Mouse (Mus musculus): ENCODE measurements around the gene Prkx. TPM values are rescaled to one million over a fixed set of nuclear protein-coding genes. Genes with fewer than 3 reads are reported as not detected.

Prkx gene
- total and polyA plus RNA-seq, 2 experiments from 2014 or later, result 16.0 to 23.1 TPM

- Histone ChIP-seq H3K4me2 (ENCODE audit: low read depth, low read length, poor library complexity, severe bottlenecking) (no peak overlapping the region), H3K27ac (ENCODE audit: low read depth, low read length) (no peak overlapping the region), H3K9ac (replicated peaks; ENCODE audit: low read length, poor library complexity, severe bottlenecking) (no peak overlapping the region), H3K36me3 (ENCODE audit: insufficient read depth, low read length) (no peaks in the 10 kb centered on the region), H3K27me3 (ENCODE audit: insufficient read depth, low read length) (no peaks in the 10 kb centered on the region), H3K4me1 (ENCODE audit: insufficient read depth, low read length) (no peaks in the 10 kb centered on the region), H3K4me3 (ENCODE audit: low read depth, low read length) (no peak overlapping the region), H3K9me3 (ENCODE audit: low read length) (no peaks in the 10 kb centered on the region)
- ATAC-seq (ENCODE audit: low FRiP score) (0 out of 2 replicates have a peak, but pooled peaks have one; percentile 49), DNase-seq (ENCODE audit: low spot score) (peak; percentile 61)
- WGBS, result 15% methylated on average over 2 of the region's 2 CpGs
- peak; percentile 82 for TF ChIP-seq CTCF (IDR thresholded peaks at IDR 0.05)
Observed at GRCm38 (mm10) chrX:77720298-77720697, 75.8 kb downstream of the Prkx start.

Other genes starting within 250 kb of the Prkx start
- not detected in 2 replicates for gene Pbsn, start 57.3 kb upstream of the Prkx start, total RNA-seq (2014; rRNA removed)
- gene Pbsn, start 57.3 kb upstream of the Prkx start, polyA plus RNA-seq (2015; fragmentation: Nextera tagmentation; extraction: Ambion mirVana), result not detected in 2 replicates
- gene Gm14744, start 68.5 kb upstream of the Prkx start, total RNA-seq (2014; rRNA removed), result not detected in 2 replicates
- gene Gm14744, start 68.5 kb upstream of the Prkx start, polyA plus RNA-seq (2015; fragmentation: Nextera tagmentation; extraction: Ambion mirVana), result not detected in 2 replicates
- not detected in 2 replicates for gene 5430402E10Rik, start 128.8 kb upstream of the Prkx start, total RNA-seq (2014; rRNA removed)
- gene 5430402E10Rik, start 128.8 kb upstream of the Prkx start, polyA plus RNA-seq (2015; fragmentation: Nextera tagmentation; extraction: Ambion mirVana), result not detected in 2 replicates